Mouse (Mus musculus) frontal cortex, postnatal 36 days (tissue): ENCODE measurements at regions not wholly inside any gene's neighbourhood (a gene's known extent, or its start where the extent isn't known, plus 50 kb on each side); places are given as distances from the start of the nearest gene placed in this dataset.

Experiments used
- DNase-seq, 2 experiments: peaks; one replicate each; pipeline ENCODE4 v3.0.0; 2022; ENCODE audit warnings: low spot score in 2 of 2

DNA sequence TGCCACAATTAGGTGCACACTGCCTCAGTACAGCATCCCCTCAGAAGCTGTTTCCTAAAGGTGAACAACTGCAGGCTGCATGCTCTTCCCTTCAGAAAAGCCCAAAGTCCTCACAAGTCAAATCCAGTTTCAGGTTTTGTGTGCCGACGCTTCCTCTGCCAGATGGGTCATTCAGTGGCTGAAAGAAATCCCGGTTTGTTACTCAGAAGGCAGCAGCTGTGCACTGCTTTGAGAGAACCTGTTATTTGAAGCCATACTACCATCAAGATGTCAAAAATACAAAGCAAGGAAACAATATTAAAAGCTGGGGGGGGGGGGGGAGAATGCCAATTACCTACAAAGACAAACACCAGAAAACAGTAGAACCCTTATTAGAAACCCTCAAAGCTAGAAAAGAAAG lies 678.7 kb downstream of the Utrn start:
- DNase-seq = no peak

DNA sequence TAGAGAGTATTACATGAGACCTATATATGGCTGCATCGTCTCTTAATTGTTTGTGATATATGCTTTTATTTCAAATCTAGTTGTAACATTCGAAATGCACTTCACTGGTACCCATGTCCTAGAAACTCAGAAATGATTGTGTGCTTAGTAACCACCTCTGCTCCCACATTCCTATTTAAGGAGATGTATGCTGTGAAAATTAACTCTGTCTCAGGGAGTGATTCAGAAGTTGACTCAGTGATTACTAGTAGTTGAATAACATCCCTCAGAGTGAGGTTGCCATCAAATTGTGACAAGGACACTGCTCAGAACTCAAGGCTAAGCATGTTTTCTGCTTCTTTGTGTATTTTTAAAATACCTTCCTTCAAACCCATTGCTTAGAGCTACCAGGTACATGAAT lies 661.9 kb downstream of the Utrn start:
- no peak for DNase-seq

DNA sequence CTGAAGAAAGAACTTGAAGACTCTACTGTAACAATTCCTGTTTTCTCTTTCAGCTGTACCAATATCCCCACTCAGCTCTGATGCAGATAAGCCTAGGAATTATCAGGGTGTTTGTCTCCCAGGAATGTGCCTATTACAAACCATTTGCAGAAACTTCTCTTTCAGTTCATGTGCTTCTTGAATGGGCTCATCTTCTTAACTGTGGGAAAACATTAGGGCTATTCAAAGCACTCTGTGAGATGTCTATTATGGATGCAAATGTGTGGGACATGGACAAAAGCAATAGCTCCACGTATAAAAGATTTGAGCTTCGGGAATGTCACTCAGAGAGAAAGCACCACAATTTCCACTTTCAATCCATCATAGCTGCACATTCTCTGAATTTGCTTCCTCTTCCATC lies 659.0 kb downstream of the Utrn start:
- DNase-seq = no peak

DNA sequence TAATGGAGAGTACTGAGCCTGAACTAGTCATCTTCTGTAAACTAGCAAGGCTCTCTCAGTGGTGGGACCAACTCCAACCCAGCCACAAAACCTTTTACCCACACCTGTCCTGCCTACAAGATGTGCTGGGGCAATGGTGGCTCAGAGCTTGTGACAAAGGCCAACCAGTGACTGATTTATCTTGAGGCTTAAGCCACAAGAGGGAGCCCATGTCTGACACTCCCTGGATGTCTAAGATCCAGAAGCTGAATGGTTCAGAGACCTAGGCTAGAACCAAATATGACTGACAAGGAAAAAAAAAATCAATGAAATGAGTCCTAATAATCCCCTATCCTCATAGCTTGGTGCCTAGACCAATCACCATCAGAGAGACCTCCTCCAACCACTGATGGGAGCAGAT lies 650.3 kb downstream of the Utrn start:
- peak in 1 of 2 experiments; percentile 26 for DNase-seq

DNA sequence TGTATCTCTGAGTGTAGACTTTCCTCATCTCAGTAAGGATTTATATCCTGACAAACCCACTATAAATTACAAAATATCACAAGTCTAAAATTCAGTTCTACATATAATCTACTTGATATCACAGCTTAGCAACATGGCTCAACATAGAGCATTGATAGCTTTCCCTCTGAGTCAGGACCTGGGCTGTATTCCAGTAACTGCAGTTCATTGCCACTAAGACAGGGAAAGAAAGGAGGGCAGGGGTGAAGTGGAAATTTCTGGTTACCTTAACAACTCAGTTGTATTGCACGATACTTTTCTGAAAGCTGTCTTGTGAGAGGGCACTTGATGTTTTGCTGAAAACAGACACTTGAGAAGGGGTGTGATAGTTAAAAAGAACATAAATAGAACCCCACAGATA lies 635.0 kb downstream of the Utrn start:
- DNase-seq = no peak

DNA sequence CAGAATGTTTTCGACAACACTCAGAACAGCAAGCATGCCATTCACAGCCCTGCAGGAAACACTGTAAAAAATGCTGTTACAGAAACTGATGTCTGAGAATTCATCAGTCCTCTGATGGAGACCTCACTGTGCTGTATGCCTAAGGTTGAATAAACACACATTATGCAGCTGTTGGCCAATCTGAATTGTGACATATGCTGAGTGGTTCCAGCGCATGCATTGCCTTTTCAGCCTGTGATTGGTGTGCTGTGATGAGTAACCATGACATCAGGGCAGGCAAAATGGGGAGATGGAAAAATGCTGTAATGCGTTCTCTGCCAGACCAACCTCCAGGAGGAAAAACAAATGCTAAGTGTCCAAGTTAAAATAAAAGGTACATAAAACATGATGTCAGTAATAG lies 620.3 kb downstream of the Utrn start:
- peak; percentile 13 to 20 for DNase-seq

DNA sequence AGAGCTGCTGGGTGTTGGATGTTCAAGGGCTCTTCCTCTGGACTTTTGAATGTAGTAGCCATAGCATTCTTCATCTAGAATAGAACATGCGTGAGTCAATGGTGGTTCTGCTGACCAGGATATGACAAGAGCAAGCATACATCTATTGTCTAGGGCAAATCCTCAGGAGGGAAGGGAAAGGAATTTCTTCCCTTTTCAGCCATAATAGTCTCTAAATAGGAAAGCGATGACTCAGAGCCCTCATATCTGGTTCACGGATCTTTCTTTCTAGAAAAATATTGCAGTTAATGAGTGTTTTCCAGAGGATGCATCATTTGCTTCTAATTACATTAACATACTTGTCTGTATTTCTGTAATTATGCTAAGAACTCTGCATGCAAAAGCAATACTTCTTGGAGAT lies 615.9 kb downstream of the Utrn start:
- no peak for DNase-seq

DNA sequence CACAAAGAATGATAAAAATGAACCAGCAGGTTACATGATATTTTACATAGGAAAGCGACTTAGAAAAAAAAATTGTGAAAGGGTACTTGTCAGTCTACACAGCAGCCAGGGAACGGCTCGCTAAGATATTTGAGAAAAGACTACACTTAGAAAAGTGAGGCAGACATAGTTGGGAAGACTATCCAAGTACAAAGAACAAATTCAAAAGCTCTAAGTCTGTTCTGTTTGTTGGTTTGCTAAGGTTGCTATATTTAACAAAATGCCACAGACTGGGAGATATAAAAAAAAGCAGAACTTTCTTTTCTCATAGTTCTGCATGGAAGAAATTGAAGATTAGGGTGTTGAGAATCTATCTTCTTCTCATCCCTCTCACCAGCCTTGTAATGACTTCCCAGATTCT lies 583.5 kb downstream of the Utrn start:
- DNase-seq = no peak

DNA sequence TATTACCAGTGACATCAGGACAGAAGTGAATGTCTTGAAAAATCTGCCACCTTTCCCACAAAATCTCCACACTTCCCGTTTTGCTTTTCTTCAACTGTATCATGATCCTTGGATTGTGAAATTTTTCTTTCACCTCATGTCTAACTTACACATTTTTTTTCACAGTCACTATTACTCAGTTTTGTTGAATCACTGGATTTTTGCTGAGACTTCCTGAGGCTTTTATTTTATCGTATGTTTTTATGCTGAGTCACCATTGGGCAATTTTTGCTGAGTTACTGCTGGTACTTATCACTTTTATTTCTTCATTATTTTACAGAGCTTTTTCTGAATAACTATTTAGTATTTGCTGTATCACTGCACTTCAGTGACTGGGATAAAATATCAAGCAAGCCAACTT lies 570.3 kb downstream of the Utrn start:
- DNase-seq = no peak

DNA sequence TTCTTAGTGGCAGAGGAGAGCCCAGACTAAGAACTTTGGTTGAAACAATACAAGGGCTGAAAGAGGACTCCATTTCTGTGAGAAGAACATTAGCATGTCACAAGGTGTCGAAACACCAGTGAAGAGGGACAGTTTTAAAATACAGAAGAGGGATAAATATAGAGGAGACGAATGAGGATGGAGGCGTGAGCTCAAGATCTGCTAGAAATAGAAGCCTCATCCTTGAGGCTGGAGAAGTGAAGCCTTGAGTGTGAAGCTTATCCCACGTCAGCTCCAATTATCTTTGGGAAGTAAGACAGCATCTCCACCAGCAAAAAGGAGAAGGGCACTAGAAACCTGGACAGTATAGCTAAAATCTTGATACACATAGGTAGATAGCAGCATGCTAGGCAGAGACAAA lies 566.8 kb downstream of the Utrn start:
- peak; percentile 4 to 56 for DNase-seq

DNA sequence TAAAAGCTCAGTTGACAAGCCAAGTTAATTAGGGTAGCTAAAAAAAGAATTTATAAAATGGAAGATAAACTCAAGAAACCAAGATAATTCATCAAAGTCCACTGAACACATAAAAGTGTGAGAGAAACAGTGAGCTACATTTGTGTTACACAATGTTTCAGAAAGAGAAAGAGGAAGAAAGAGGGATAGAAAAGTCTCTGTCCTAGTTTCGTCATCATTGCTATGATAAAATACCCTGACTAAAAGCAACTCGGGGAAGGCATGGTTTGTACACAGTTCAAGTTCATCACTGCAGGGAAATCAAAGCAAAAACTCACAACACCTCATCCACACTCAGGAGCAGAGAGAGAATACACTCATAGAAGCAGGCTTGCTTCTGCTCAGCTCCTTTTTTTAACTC lies 548.9 kb downstream of the Utrn start:
- no peak for DNase-seq
